Mouse (Mus musculus): ENCODE data around the gene Adcy6. TPM values are rescaled to one million over a fixed set of nuclear protein-coding genes. Genes with fewer than 3 reads are reported as not detected.

Adcy6 gene
- polyA plus RNA-seq, 1 experiment = 65.2 TPM

DNA sequence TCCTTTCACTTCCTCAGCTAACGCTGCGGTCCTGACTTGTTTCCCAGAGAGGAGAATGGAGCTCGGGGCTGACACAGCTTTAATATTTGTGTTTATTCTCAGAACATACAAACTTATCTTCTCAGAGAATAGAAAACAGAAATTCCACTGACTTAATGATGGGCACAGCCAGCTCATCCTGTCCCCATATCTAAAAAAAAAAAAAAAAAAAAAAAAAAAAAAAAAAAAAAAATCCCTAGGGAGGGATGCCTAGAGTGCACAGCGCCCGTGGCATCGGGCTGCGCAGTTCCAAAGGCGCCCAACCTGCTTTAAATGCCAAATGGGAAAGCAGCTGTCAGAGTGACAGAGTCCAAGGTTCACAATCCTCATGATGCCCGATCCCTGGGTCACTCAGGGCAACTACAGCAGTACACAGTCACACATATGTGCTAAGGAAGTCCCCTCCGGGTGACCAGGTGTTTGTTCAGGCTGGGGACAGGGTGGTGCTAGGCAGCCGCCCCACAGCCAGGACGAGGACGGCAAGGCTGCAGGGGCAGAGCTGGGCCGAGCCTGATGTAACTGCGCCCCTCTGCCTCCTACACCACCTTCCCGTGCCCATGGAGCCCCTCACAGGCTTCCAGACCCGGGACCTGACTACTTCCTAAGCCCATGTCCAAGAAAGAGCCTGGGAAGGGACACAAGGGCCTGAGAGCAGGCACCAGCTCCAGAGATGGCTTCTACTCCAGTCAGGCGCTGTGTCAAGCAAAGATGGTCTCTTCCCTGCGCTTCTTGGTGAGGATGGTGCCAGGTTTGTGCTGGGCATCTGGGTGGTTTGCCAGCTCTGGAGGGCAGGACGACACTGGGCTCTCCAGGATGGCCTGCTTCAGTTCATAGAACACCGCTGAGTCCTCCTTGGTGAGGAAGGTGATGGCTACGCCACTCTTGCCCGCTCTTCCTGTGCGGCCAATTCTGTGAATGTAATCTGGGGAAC is 35.5 kb upstream of the Adcy6 start:
- Histone ChIP-seq H3K4me1 (ENCODE audit: control insufficient read depth, insufficient read depth, low read length) (no peaks in the 10 kb centered on the region), H3K27ac (ENCODE audit: control insufficient read depth, insufficient read depth, low read depth, low read length, poor library complexity) (no peak overlapping the region), H3K4me3 (replicated peaks; ENCODE audit: control insufficient read depth, low read depth, low read length) (no peak overlapping the region)
- TF ChIP-seq POLR2A (IDR thresholded peaks at IDR 0.05; ENCODE audit: borderline replicate concordance, control insufficient read depth, low read depth, low read length) (no peak), CTCF (IDR thresholded peaks at IDR 0.05; ENCODE audit: control insufficient read depth, insufficient read depth, low read length) (no peak)
- WGBS = 90% methylated on average over 24 of the region's 24 CpGs

DNA sequence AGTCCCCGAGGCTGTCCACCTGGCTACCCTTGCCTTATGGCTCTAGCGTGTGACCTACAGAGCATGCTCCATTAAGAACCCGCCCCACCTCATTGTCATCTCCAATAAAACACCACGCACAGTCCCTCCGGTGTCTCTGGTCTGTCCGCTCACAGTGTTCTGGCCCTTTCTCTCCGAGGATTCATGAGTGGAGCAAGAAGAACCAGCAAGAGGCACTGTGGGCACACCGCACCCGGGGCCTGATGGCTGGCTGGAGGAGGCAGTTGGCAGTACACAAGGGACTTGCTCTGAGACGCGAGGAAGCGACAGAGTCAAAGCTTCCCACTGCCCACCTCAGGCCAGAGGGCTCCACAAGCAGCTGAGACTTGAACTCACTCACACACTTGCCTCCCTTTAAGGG is 34.5 kb upstream of the Adcy6 start:
- WGBS = 88% methylated on average over 12 of the region's 12 CpGs
- no peak for TF ChIP-seq POLR2A (IDR thresholded peaks at IDR 0.05; ENCODE audit: borderline replicate concordance, control insufficient read depth, low read depth, low read length)
- TF ChIP-seq CTCF (IDR thresholded peaks at IDR 0.05; ENCODE audit: control insufficient read depth, insufficient read depth, low read length) = no peak
- H3K27ac ChIP-seq (ENCODE audit: control insufficient read depth, insufficient read depth, low read depth, low read length, poor library complexity) = no peak overlapping the region
- H3K4me1 ChIP-seq (ENCODE audit: control insufficient read depth, insufficient read depth, low read length) = no peaks in the 10 kb centered on the region
- H3K4me3 ChIP-seq (replicated peaks; ENCODE audit: control insufficient read depth, low read depth, low read length) = no peak overlapping the region

- Histone ChIP-seq H3K4me1 (ENCODE audit: control insufficient read depth, insufficient read depth, low read length) (no peaks in the 10 kb centered on the region), H3K27ac (ENCODE audit: control insufficient read depth, insufficient read depth, low read depth, low read length, poor library complexity) (no peak overlapping the region), H3K4me3 (replicated peaks; ENCODE audit: control insufficient read depth, low read depth, low read length) (no peak overlapping the region)
- TF ChIP-seq CTCF (IDR thresholded peaks at IDR 0.05; ENCODE audit: control insufficient read depth, insufficient read depth, low read length) = no peak
- no peak for TF ChIP-seq POLR2A (IDR thresholded peaks at IDR 0.05; ENCODE audit: borderline replicate concordance, control insufficient read depth, low read depth, low read length)
- WGBS = 32% methylated on average over 8 of the region's 8 CpGs
These were observed 30.3 kb upstream of the Adcy6 start for GRCm38 (mm10) chr15:98640157-98640556.

DNA sequence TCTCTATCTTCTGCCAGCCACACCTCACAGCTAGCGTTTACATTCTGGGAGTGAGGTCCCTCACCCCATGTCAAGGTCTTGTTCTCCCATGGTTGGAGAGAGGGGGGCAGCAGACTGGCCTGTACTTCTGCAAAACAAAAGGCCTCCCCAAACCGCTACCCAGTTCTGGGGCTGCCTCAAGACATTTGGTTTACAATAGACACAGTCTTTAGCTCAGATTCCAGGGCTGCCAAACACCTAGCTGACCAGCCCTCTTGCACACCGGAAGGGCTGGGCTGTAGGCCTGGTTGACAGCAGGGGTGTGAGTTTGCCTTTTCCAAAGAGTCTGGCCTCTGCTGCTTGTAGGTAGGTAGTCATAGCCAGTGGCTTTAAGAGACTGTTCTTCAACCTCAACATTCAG is 27.3 kb upstream of the Adcy6 start:
- H3K27ac ChIP-seq (ENCODE audit: control insufficient read depth, insufficient read depth, low read depth, low read length, poor library complexity) = no peak overlapping the region
- no peak overlapping the region for H3K4me3 ChIP-seq (replicated peaks; ENCODE audit: control insufficient read depth, low read depth, low read length)
- 59% methylated on average over 3 of the region's 3 CpGs for WGBS
- no peak for TF ChIP-seq POLR2A (IDR thresholded peaks at IDR 0.05; ENCODE audit: borderline replicate concordance, control insufficient read depth, low read depth, low read length)
- no peak for TF ChIP-seq CTCF (IDR thresholded peaks at IDR 0.05; ENCODE audit: control insufficient read depth, insufficient read depth, low read length)
- no peaks in the 10 kb centered on the region for H3K4me1 ChIP-seq (ENCODE audit: control insufficient read depth, insufficient read depth, low read length)

- Histone ChIP-seq H3K4me3 (replicated peaks; ENCODE audit: control insufficient read depth, low read depth, low read length) (no peak overlapping the region), H3K27ac (ENCODE audit: control insufficient read depth, insufficient read depth, low read depth, low read length, poor library complexity) (no peak overlapping the region), H3K4me1 (ENCODE audit: control insufficient read depth, insufficient read depth, low read length) (no peaks in the 10 kb centered on the region)
- TF ChIP-seq CTCF (IDR thresholded peaks at IDR 0.05; ENCODE audit: control insufficient read depth, insufficient read depth, low read length) (no peak), POLR2A (IDR thresholded peaks at IDR 0.05; ENCODE audit: borderline replicate concordance, control insufficient read depth, low read depth, low read length) (no peak)
- 37% methylated on average over 5 of the region's 5 CpGs for WGBS
These were observed 26.6 kb upstream of the Adcy6 start for GRCm38 (mm10) chr15:98636517-98636916.

DNA sequence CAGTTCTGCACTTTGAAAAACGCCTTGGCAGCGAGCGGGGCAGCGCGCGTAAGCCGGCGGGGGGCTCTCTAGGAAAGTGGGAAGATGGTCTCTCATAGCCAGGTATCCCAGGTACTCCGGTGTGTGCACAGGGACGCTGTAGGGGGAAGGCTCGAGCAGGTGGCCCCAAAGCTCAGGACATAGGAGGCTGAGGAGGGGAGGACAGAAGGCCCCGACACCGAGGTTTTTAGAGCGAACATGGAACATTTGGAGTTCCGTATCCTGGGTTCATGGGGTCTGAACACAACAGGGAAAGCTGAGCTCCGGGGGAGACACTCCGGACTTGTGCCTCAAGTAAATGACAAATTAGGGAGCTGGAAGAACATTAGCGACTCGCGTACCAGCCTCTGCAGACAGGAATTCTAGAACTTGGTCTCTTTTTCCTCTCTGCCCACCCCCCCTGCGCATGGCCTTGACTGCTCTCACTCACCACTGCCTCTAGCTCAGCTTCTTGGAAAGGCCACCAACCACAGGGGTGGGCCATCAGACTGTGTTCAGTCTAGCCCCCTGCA is 25.5 kb upstream of the Adcy6 start:
- 7% methylated on average over 21 of the region's 21 CpGs for WGBS

GRCm38 (mm10) chr15:98634541-98635081 is 24.7 kb upstream of the Adcy6 start:
- WGBS = 1% methylated on average over 64 of the region's 65 CpGs
- Histone ChIP-seq H3K27ac (ENCODE audit: control insufficient read depth, insufficient read depth, low read depth, low read length, poor library complexity) (no peak overlapping the region), H3K4me1 (ENCODE audit: control insufficient read depth, insufficient read depth, low read length) (no peaks in the 10 kb centered on the region), H3K4me3 (replicated peaks; ENCODE audit: control insufficient read depth, low read depth, low read length) (peak overlapping the region; percentile 36)
- no peak for TF ChIP-seq POLR2A (IDR thresholded peaks at IDR 0.05; ENCODE audit: borderline replicate concordance, control insufficient read depth, low read depth, low read length)
- no peak for TF ChIP-seq CTCF (IDR thresholded peaks at IDR 0.05; ENCODE audit: control insufficient read depth, insufficient read depth, low read length)

More for the DNA sequence above, 25.5 kb upstream of the Adcy6 start:
- Histone ChIP-seq H3K4me3 (replicated peaks; ENCODE audit: control insufficient read depth, low read depth, low read length) (no peak overlapping the region), H3K4me1 (ENCODE audit: control insufficient read depth, insufficient read depth, low read length) (no peaks in the 10 kb centered on the region), H3K27ac (ENCODE audit: control insufficient read depth, insufficient read depth, low read depth, low read length, poor library complexity) (no peak overlapping the region)
- TF ChIP-seq POLR2A (IDR thresholded peaks at IDR 0.05; ENCODE audit: borderline replicate concordance, control insufficient read depth, low read depth, low read length) (no peak), CTCF (IDR thresholded peaks at IDR 0.05; ENCODE audit: control insufficient read depth, insufficient read depth, low read length) (no peak)

GRCm38 (mm10) chr15:98633822-98634470 is 24.1 kb upstream of the Adcy6 start:
- H3K4me1 ChIP-seq (ENCODE audit: control insufficient read depth, insufficient read depth, low read length) = no peaks in the 10 kb centered on the region
- TF ChIP-seq CTCF (IDR thresholded peaks at IDR 0.05; ENCODE audit: control insufficient read depth, insufficient read depth, low read length) = no peak
- TF ChIP-seq POLR2A (IDR thresholded peaks at IDR 0.05; ENCODE audit: borderline replicate concordance, control insufficient read depth, low read depth, low read length) = no peak
- WGBS = 3% methylated on average over 25 of the region's 25 CpGs
- no peak overlapping the region for H3K27ac ChIP-seq (ENCODE audit: control insufficient read depth, insufficient read depth, low read depth, low read length, poor library complexity)
- peak overlapping the region; percentile 36 for H3K4me3 ChIP-seq (replicated peaks; ENCODE audit: control insufficient read depth, low read depth, low read length)
